7 mouse cellular contexts compared by ENCODE assay signal in the genomic region with DNA sequence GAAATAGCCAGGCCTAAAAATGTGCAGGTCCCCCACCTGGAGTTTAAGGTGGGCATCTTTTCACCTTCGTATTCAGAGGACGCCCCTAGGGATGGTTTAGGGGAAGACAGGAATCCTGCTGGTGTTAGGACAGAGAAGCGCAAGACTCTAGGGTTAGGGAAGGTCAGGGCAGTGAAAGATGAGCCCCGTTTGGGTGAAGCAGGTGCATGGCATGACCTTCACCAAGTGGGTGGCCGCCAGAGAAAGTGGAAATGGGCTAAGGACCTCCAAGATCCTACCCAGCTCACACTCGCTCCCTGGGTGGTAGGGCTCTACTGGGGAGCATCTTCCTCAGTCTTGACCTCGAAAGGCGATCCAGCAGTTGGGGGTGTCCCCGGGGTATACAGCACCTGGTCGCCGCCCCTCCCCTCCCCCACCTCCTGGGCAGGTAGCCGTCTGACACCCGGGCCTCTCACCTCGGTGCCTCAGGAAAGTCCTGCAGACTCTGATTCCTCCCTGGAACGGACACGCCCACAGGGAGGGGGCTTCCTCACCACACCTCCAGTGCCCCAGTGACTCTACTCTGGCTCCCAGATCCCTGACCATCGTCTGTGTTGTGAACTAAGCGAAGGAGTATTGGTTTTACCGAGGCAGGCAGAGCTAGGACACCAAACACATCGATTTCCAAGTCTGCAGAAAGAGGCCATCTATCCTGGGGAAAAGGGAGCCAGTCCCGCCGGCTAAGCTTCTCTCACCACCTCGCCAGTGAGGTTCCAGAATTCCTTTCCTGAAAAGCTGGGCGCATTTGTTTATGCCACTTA. TPM values are rescaled to one million over a fixed set of nuclear protein-coding genes. Genes with fewer than 3 reads are reported as not detected.
DNase-seq lines count a peak whose midpoint lies in the region; ATAC-seq lines count a peak whose summit lies in the region.

No protein-coding gene starts in this region.

- no peaks in the 10 kb centered on the region for H3K9me3 ChIP-seq in lung, embryonic 16.5 days (ENCODE audit: control insufficient read depth, low read length)
- H3K9me3 ChIP-seq in forebrain, embryonic 11.5 days (ENCODE audit: control insufficient read depth, low read length): no peaks in the 10 kb centered on the region; the same call in 1 of the 2 replicates
- 0 out of 2 replicates have a peak, but pooled peaks cover 3% of the 10 kb centered on the region for H3K9me3 ChIP-seq in limb, embryonic 13.5 days
- no peaks in the 10 kb centered on the region for H3K9me3 ChIP-seq in stomach, embryonic 15.5 days

- H3K36me3 ChIP-seq in lung, embryonic 16.5 days (ENCODE audit: control insufficient read depth, insufficient read depth, low read length): no peaks in the 10 kb centered on the region
- no peaks in the 10 kb centered on the region for H3K36me3 ChIP-seq in forebrain, embryonic 11.5 days (ENCODE audit: control insufficient read depth, insufficient read depth, low read length)
- no peaks in the 10 kb centered on the region for H3K36me3 ChIP-seq in limb, embryonic 13.5 days
- no peaks in the 10 kb centered on the region for H3K36me3 ChIP-seq in stomach, embryonic 15.5 days

- H3K4me1 ChIP-seq in lung, embryonic 16.5 days (replicated peaks; ENCODE audit: control insufficient read depth, insufficient read depth, low read length): peaks cover 16% of the 10 kb centered on the region
- peaks cover 5% of the 10 kb centered on the region; the same call in 1 of the 2 replicates for H3K4me1 ChIP-seq in forebrain, embryonic 11.5 days (replicated peaks; ENCODE audit: control insufficient read depth, insufficient read depth, low read length)
- peaks cover 36% of the 10 kb centered on the region for H3K4me1 ChIP-seq in limb, embryonic 13.5 days
- peaks cover 6% of the 10 kb centered on the region; the same call in 1 of the 2 replicates for H3K4me1 ChIP-seq in stomach, embryonic 15.5 days

- peak overlapping the region; percentile 27 for H3K4me3 ChIP-seq in lung, embryonic 16.5 days (ENCODE audit: low read length)
- no peak overlapping the region; the same call in 1 of the 2 replicates for H3K4me3 ChIP-seq in forebrain, embryonic 11.5 days (ENCODE audit: low read depth, low read length)
- H3K4me3 ChIP-seq in limb, embryonic 13.5 days: peak overlapping the region; percentile 20
- peak overlapping the region; percentile 16; the same call in 1 of the 2 replicates for H3K4me3 ChIP-seq in stomach, embryonic 15.5 days (replicated peaks)

- WGBS in lung, embryonic 16.5 days: 10% methylated on average over 24 of the region's 24 CpGs
- WGBS in forebrain, embryonic 11.5 days: 7% methylated on average over 24 of the region's 24 CpGs
- WGBS in limb, embryonic 13.5 days: 11% methylated on average over 21 of the region's 24 CpGs
- 9% methylated on average over 24 of the region's 24 CpGs for WGBS in stomach, embryonic 15.5 days

- H3K27ac ChIP-seq in lung, embryonic 16.5 days (ENCODE audit: low read length): no peak overlapping the region
- H3K27ac ChIP-seq in forebrain, embryonic 11.5 days (ENCODE audit: low read depth, low read length): no peak overlapping the region
- H3K27ac ChIP-seq in limb, embryonic 13.5 days: no peak overlapping the region
- no peak overlapping the region for H3K27ac ChIP-seq in stomach, embryonic 15.5 days

- ATAC-seq in lung, embryonic 16.5 days (ENCODE audit: low read depth): 0 out of 2 replicates have a peak, but pooled peaks have one; percentile 11
- ATAC-seq in forebrain, embryonic 11.5 days (replicated peaks; ENCODE audit: low FRiP score): no peak; the same call in 1 of the 2 replicates
- ATAC-seq in limb, embryonic 13.5 days (ENCODE audit: low FRiP score, low read depth): no peak
- ATAC-seq in stomach, embryonic 15.5 days (ENCODE audit: insufficient read depth, low FRiP score, low read depth): no peak
- ATAC-seq in megakaryocyte progenitor cell, adult 5-6 weeks (replicated peaks; ENCODE audit: poor library complexity): no peak

- DNase-seq in lung, postnatal 25 days (ENCODE audit: low spot score): no peak
- DNase-seq in forebrain, embryonic 11.5 days (ENCODE audit: low spot score): no peak
- no peak for DNase-seq in urinary bladder, postnatal 4 days (ENCODE audit: low spot score in 2 of 2)

- H3K9ac ChIP-seq in lung, embryonic 16.5 days (ENCODE audit: low read length): peak overlapping the region; percentile 52
- H3K9ac ChIP-seq in forebrain, embryonic 11.5 days (ENCODE audit: low read length): no peak overlapping the region
- H3K9ac ChIP-seq in limb, embryonic 13.5 days: 0 out of 2 replicates have a peak overlapping the region, but pooled peaks have one; percentile 31
- H3K9ac ChIP-seq in stomach, embryonic 15.5 days: no peak overlapping the region

- no peaks in the 10 kb centered on the region for H3K27me3 ChIP-seq in lung, embryonic 16.5 days (ENCODE audit: control insufficient read depth, insufficient read depth, low read depth, low read length)
- peaks cover 9% of the 10 kb centered on the region for H3K27me3 ChIP-seq in forebrain, embryonic 11.5 days (ENCODE audit: control insufficient read depth, insufficient read depth, low read length)
- H3K27me3 ChIP-seq in limb, embryonic 13.5 days: 0 out of 2 replicates have a peak, but pooled peaks cover 9% of the 10 kb centered on the region
- no peaks in the 10 kb centered on the region; the same call in 1 of the 2 replicates for H3K27me3 ChIP-seq in stomach, embryonic 15.5 days (replicated peaks)

- peak overlapping the region; percentile 58 for H3K4me2 ChIP-seq in lung, embryonic 16.5 days (ENCODE audit: low read depth, low read length)
- peak overlapping the region; percentile 6; the same call in 1 of the 2 replicates for H3K4me2 ChIP-seq in forebrain, embryonic 11.5 days (ENCODE audit: low read depth, low read length, severe bottlenecking)
- peak overlapping the region; percentile 56 for H3K4me2 ChIP-seq in limb, embryonic 13.5 days (replicated peaks)
- peak overlapping the region; percentile 49 for H3K4me2 ChIP-seq in stomach, embryonic 15.5 days

RNA-seq across cellular contexts. Expression of a gene that starts 10.6 kb away (rescaled TPM):
- 7.8 and 8.5 TPM in 2 replicates for polyA plus RNA-seq in lung, embryonic 16.5 days (2015; fragmentation: Nextera tagmentation; extraction: Ambion mirVana)
- polyA plus RNA-seq in forebrain, embryonic 11.5 days (2014; fragmentation: Nextera tagmentation; extraction: Ambion mirVana): 20.9 and 23.9 TPM in 2 replicates
- 18.1 and 19.7 TPM in 2 replicates for polyA plus RNA-seq in limb, embryonic 13.5 days (2015; fragmentation: Nextera tagmentation; extraction: Ambion mirVana)
- 3.4 and 3.8 TPM in 2 replicates for polyA plus RNA-seq in stomach, embryonic 15.5 days (2015; fragmentation: Nextera tagmentation; extraction: Ambion mirVana)
- 0.49 and 0.71 TPM in 2 replicates for total RNA-seq in megakaryocyte progenitor cell, adult 5-6 weeks (2015)
- total RNA-seq in megakaryocyte progenitor cell, adult 5-6 weeks (2017): 0.50 and 1.8 TPM in 2 replicates

Comparison
In these comparisons a context has a peak if more than half of its experiments do, and no peak if none do; other contexts are left out.
1. H3K4me2 ChIP-seq: peak in every context shown above with its lines; median percentile 58 in lung, embryonic 16.5 days; 56 in limb, embryonic 13.5 days; 49 in stomach, embryonic 15.5 days; 6 in forebrain, embryonic 11.5 days.
2. H3K9ac ChIP-seq: peak in lung, embryonic 16.5 days (single experiment) and limb, embryonic 13.5 days (single experiment); none in forebrain, embryonic 11.5 days (single experiment) and stomach, embryonic 15.5 days (single experiment).